Mouse (Mus musculus) T-helper 1 cell (primary cell): ENCODE results near the gene Dpyd.

Experiments used
- in situ Hi-C: fragments of 300-600 bp; cut with MboI, MseI; formaldehyde crosslinking; loops from one replicate; pipeline ENCODE4 v1.15.1; 2025; ENCODE audit warnings: high pct_unique_total_duplicates

Dpyd gene

GRCm38 (mm10) chr3:118561554-118562310 lies at the start of gene Dpyd:
Gene Dpyd (plus strand): TSS chr3:118562129.
- in situ Hi-C loops = loop anchor here (10.0 kb wide), 1 partner anchor 1077 kb away; no protein-coding TSS in a partner anchor

- in situ Hi-C loops = no loop called here
Observed at GRCm38 (mm10) chr3:118537676-118538075, 24.3 kb upstream of the Dpyd start.

DNA sequence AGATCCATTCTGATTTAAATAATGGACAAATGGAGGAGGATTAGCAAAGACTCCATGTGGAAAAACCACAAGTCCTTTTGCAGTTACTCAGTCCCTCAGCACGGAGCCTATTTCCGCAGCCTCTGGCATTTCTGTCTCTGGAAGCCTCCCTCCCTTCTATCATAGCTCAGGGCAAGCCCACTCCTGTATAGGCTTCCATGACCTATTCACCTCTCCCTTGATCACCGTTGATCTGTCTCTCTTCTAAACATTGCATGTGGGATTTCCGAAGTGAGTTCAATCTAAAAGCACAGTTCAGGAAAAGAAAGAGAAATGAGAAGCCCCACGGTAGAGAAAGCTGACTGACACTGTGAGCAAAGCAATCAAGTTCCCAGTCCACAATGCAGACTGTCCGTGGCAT lies 20.2 kb upstream of the Dpyd start:
- in situ Hi-C loops = no loop called here

DNA sequence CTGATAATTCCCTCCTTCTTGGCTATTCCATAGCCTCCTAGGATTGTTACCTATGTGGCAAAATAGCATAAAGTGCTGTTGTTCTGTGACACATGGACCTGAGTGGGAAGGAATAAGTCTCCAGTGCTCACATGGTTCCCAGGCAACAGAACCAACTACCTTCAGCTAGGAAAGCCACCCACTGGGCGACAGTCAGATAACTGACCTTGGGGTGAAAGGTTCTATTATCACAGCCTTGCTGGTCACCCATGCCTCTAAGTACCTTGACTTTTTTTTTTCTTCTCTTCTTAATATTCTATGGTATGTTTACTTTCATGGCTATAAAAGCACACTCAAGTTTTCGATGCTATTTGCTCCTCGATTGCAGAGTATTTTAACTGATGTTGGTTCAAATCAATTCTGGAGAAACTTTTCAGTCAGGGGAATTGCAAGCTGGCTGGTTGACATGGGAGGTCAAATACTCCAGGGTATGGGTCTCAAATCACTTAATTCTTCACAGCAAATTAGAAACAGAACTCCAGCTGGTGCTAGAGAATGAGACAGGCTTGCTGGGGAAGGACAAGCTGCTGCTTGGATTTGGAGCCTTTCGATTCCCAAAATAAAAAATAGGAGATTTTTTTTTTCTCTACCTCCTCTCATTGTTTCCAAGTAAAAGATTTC lies 14.2 kb upstream of the Dpyd start:
- in situ Hi-C loops = no loop called here

GRCm38 (mm10) chr3:118557605-118558004 lies 4.3 kb upstream of the Dpyd start:
- in situ Hi-C loops = no loop called here

- in situ Hi-C loops = loop anchor here (10.0 kb wide), 1 partner anchor 1075 kb away; no protein-coding TSS in a partner anchor
Observed at GRCm38 (mm10) chr3:118559936-118560335, 2.0 kb upstream of the Dpyd start.

GRCm38 (mm10) chr3:118562311-118562671 lies 362 bp downstream of the Dpyd start:
- in situ Hi-C loops = loop anchor here (10.0 kb wide), 1 partner anchor 1077 kb away; no protein-coding TSS in a partner anchor

DNA sequence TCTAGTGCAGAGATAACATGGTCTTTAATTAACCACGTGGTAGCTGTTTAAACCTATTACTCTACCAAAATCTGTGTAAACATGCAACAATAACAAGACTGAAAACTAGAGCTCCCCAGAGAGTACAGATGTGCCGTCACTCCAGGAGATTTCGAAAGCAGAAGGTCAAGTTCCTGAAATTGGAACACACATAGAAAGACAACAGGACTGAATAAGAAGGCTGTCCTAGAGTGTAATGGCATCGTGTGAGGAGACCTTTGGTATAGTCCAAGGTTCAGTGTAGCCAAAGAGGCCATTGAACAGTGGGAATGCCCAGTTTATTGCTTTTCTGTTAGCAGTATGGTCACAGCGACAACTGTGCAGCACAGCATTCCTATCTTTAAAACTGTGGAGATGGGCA lies 4.8 kb downstream of the Dpyd start:
- in situ Hi-C loops = loop anchor here (10.0 kb wide), 1 partner anchor 1082 kb away; no protein-coding TSS in a partner anchor

- in situ Hi-C loops = loop anchor here (10.0 kb wide), 1 partner anchor 1275 kb away; no protein-coding TSS in a partner anchor
Observed at GRCm38 (mm10) chr3:118570197-118570596, 8.3 kb downstream of the Dpyd start.

GRCm38 (mm10) chr3:118590559-118590958 lies 28.6 kb downstream of the Dpyd start:
- in situ Hi-C loops = no loop called here

DNA sequence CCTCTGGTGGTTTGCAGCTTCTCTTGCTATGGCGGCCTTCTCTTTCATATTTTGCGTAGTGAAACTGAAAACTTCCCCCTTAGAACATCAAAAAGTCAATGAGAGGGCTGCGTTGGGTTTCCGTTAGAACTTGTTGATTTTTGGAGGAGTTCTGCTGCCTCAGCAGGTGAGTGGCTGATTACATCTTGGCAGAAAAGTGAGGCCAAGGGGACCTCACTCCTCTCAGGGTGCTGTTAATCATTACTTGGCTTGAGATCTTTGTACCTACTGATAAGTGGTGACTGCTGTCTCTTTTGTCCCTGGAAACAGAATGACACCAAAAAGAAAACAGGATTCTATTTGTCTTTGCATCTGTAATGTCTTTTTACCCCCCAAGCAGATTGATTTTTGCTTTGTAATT lies 32.9 kb downstream of the Dpyd start:
- in situ Hi-C loops = no loop called here

GRCm38 (mm10) chr3:118595693-118596092 lies 33.8 kb downstream of the Dpyd start:
- in situ Hi-C loops = no loop called here

- in situ Hi-C loops = no loop called here
Observed at GRCm38 (mm10) chr3:118601689-118602640, 40.0 kb downstream of the Dpyd start.

DNA sequence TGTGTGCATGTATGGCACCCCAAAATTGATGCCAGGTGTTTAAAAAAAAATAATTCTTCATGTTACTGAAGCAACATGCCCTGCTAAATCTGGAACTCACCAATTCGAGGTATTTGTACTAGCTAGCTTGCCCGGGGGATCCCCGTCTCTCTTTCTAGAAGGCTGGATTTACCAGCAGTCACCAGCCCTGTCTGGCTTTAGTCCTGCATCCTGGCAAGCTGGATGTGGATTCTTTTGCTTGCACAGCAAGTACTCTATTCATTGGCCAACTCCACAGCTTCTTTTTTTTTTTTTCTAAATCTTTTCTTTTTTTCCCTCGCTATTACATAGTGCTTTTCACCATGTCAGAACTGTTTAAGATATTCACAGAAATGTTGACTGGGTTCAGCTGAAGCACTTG lies 46.8 kb downstream of the Dpyd start:
- in situ Hi-C loops = no loop called here

DNA sequence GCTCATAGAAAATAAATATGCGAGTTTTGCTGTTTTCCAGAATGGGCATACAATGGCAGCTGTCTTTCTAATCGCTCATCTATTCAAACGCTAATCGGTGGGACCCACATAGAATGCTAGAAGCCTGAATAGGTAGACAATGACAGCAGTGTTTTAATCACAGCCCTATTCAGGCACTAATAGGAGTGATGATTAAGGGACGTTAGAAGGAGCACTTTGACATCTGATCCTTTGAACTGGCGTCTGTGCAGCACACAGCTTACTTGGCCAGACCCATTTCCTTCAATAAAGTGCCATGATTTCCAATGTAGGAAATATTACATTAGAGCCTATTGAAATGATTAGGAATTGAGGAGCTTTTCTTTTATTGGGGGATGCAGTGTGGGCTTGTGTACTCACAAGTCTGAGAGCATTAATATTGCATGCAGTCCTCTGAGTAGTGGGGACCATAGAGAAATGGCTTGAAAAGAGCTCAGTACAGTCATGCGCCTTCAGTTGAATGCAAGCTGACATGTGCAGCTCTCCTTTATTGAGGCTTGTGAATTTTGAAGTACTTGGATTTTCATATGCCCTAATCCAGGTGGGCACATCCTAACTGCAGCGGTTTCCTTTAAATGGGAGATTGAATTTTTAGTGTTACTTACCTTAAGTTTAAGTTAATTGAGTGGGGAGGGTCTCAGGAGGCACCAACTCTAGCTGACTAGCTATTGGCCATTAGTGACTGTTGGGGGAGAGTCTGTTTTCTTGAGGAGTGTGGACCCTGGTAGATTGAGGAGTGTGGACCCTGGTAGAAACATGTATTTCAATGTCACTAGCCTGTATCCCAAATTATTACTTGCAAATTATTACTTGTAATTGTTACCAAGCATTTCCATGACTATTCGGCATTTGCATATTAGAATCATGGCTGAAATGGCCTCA lies 64.8 kb downstream of the Dpyd start:
- in situ Hi-C loops = loop anchor here (10.0 kb wide), 1 partner anchor 1102 kb away; no protein-coding TSS in a partner anchor

DNA sequence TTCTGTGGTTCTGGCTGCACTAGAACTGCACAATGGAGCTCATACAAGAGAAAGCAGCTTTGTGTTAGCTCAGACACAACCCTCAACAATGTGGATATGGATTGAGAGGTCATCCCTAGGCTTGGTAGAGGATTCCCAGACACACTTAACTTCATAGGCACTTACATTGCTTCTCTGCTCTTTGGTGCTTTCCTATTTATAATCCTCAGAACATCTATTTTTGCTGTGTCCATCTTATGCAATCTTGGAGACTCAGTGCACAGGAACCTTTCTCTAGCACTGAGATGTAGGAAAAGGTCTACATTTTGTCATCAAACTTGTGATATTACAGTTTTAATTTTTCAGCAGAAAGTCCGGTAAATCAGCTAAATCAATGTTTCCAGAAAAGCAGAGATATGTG lies 67.8 kb downstream of the Dpyd start:
- in situ Hi-C loops = loop anchor here (10.0 kb wide), 1 partner anchor 1105 kb away; no protein-coding TSS in a partner anchor

- in situ Hi-C loops = loop anchor here (10.0 kb wide), 1 partner anchor 1589 kb away; no protein-coding TSS in a partner anchor
Observed at GRCm38 (mm10) chr3:118646024-118646570, 84.2 kb downstream of the Dpyd start.

- in situ Hi-C loops = no loop called here
Observed at GRCm38 (mm10) chr3:118663987-118664692, 102.2 kb downstream of the Dpyd start.

GRCm38 (mm10) chr3:118674121-118674745 lies 112.3 kb downstream of the Dpyd start:
- in situ Hi-C loops = no loop called here
